Mouse (Mus musculus): ENCODE measurements at regions not wholly inside any gene's neighbourhood (a gene's known extent, or its start where the extent isn't known, plus 50 kb on each side); places are given as distances from the start of the nearest gene placed in this dataset.

GRCm38 (mm10) chr5:54178966-54179547 lies 180.8 kb downstream of the Stim2 start:
- no peak overlapping the region for H3K27ac ChIP-seq (ENCODE audit: insufficient read depth, low read depth, low read length, poor library complexity, severe bottlenecking)
- no peaks in the 10 kb centered on the region for H3K9me3 ChIP-seq (ENCODE audit: control insufficient read depth, insufficient read depth, low read depth, low read length)
- no peaks in the 10 kb centered on the region for H3K4me1 ChIP-seq (ENCODE audit: control insufficient read depth in 2 of 2, insufficient read depth in 2 of 2, low read length in 2 of 2, poor library complexity in 1 of 2)
- no peak overlapping the region for H3K9ac ChIP-seq (ENCODE audit: insufficient read depth, low read depth, low read length, poor library complexity, severe bottlenecking)
- DNase-seq (ENCODE audit: low read depth, low spot score) = no peak
- no peaks in the 10 kb centered on the region for H3K36me3 ChIP-seq (ENCODE audit: control insufficient read depth, insufficient read depth, low read length, poor library complexity, severe bottlenecking)
- in situ Hi-C loops (cut with MboI; ENCODE audit: low sequenced_read_pairs in 2 of 2, unreplicated experiment in 2 of 2) = no loop called here
- TF ChIP-seq MAFK (IDR thresholded peaks at IDR 0.05; ENCODE audit: insufficient read depth, low read depth, low read length) = no peak
- no peak for TF ChIP-seq ZC3H11A (IDR thresholded peaks at IDR 0.05; ENCODE audit: borderline replicate concordance, low read depth, low read length)
- no peak for TF ChIP-seq ZNF384 (IDR thresholded peaks at IDR 0.05; ENCODE audit: low read depth, low read length)
- TF ChIP-seq HCFC1 (IDR thresholded peaks at IDR 0.05; ENCODE audit: borderline replicate concordance, insufficient read depth, low read length) = no peak
- TF ChIP-seq CHD2 (IDR thresholded peaks at IDR 0.05; ENCODE audit: low read depth, low read length) = no peak
- H3K4me3 ChIP-seq (ENCODE audit: insufficient read depth in 1 of 2, low read depth in 1 of 2, low read length in 2 of 2, poor library complexity in 1 of 2, severe bottlenecking in 1 of 2) = no peak overlapping the region

GRCm38 (mm10) chr5:54180192-54180611 lies 181.9 kb downstream of the Stim2 start:
- no peaks in the 10 kb centered on the region for H3K4me1 ChIP-seq (ENCODE audit: control insufficient read depth in 2 of 2, insufficient read depth in 2 of 2, low read length in 2 of 2, poor library complexity in 1 of 2)
- H3K9me3 ChIP-seq (ENCODE audit: control insufficient read depth, insufficient read depth, low read depth, low read length) = no peaks in the 10 kb centered on the region
- no peak overlapping the region for H3K9ac ChIP-seq (ENCODE audit: insufficient read depth, low read depth, low read length, poor library complexity, severe bottlenecking)
- no peak overlapping the region for H3K4me3 ChIP-seq (ENCODE audit: insufficient read depth in 1 of 2, low read depth in 1 of 2, low read length in 2 of 2, poor library complexity in 1 of 2, severe bottlenecking in 1 of 2)
- no peaks in the 10 kb centered on the region for H3K36me3 ChIP-seq (ENCODE audit: control insufficient read depth, insufficient read depth, low read length, poor library complexity, severe bottlenecking)
- TF ChIP-seq CHD2 (IDR thresholded peaks at IDR 0.05; ENCODE audit: low read depth, low read length) = no peak
- no peak for TF ChIP-seq ZC3H11A (IDR thresholded peaks at IDR 0.05; ENCODE audit: borderline replicate concordance, low read depth, low read length)
- TF ChIP-seq ZNF384 (IDR thresholded peaks at IDR 0.05; ENCODE audit: low read depth, low read length) = no peak
- no peak for TF ChIP-seq HCFC1 (IDR thresholded peaks at IDR 0.05; ENCODE audit: borderline replicate concordance, insufficient read depth, low read length)
- no peak for TF ChIP-seq MAFK (IDR thresholded peaks at IDR 0.05; ENCODE audit: insufficient read depth, low read depth, low read length)
- in situ Hi-C loops (cut with MboI; ENCODE audit: low sequenced_read_pairs in 2 of 2, unreplicated experiment in 2 of 2) = no loop called here
- H3K27ac ChIP-seq (ENCODE audit: insufficient read depth, low read depth, low read length, poor library complexity, severe bottlenecking) = no peak overlapping the region
- no peak for DNase-seq (ENCODE audit: low read depth, low spot score)

- Histone ChIP-seq H3K9ac (ENCODE audit: insufficient read depth, low read depth, low read length, poor library complexity, severe bottlenecking) (no peak overlapping the region), H3K9me3 (ENCODE audit: control insufficient read depth, insufficient read depth, low read depth, low read length) (no peaks in the 10 kb centered on the region), H3K36me3 (ENCODE audit: control insufficient read depth, insufficient read depth, low read length, poor library complexity, severe bottlenecking) (no peaks in the 10 kb centered on the region), H3K4me1 (ENCODE audit: control insufficient read depth in 2 of 2, insufficient read depth in 2 of 2, low read length in 2 of 2, poor library complexity in 1 of 2) (no peaks in the 10 kb centered on the region), H3K27ac (ENCODE audit: insufficient read depth, low read depth, low read length, poor library complexity, severe bottlenecking) (no peak overlapping the region), H3K4me3 (ENCODE audit: insufficient read depth in 1 of 2, low read depth in 1 of 2, low read length in 2 of 2, poor library complexity in 1 of 2, severe bottlenecking in 1 of 2) (no peak overlapping the region)
- TF ChIP-seq HCFC1 (IDR thresholded peaks at IDR 0.05; ENCODE audit: borderline replicate concordance, insufficient read depth, low read length) (no peak), ZC3H11A (IDR thresholded peaks at IDR 0.05; ENCODE audit: borderline replicate concordance, low read depth, low read length) (no peak)
- in situ Hi-C loops (cut with MboI; ENCODE audit: low sequenced_read_pairs in 2 of 2, unreplicated experiment in 2 of 2) = no loop called here
- no peak for DNase-seq (ENCODE audit: low read depth, low spot score)
These were observed 182.5 kb downstream of the Stim2 start for GRCm38 (mm10) chr5:54180640-54181326.

- in situ Hi-C loops (cut with MboI; ENCODE audit: low sequenced_read_pairs in 2 of 2, unreplicated experiment in 2 of 2) = no loop called here
- Histone ChIP-seq H3K9me3 (ENCODE audit: control insufficient read depth, insufficient read depth, low read depth, low read length) (no peaks in the 10 kb centered on the region), H3K27ac (ENCODE audit: insufficient read depth, low read depth, low read length, poor library complexity, severe bottlenecking) (no peak overlapping the region), H3K4me1 (ENCODE audit: control insufficient read depth in 2 of 2, insufficient read depth in 2 of 2, low read length in 2 of 2, poor library complexity in 1 of 2) (no peaks in the 10 kb centered on the region), H3K9ac (ENCODE audit: insufficient read depth, low read depth, low read length, poor library complexity, severe bottlenecking) (no peak overlapping the region), H3K4me3 (ENCODE audit: insufficient read depth in 1 of 2, low read depth in 1 of 2, low read length in 2 of 2, poor library complexity in 1 of 2, severe bottlenecking in 1 of 2) (no peak overlapping the region), H3K36me3 (ENCODE audit: control insufficient read depth, insufficient read depth, low read length, poor library complexity, severe bottlenecking) (no peaks in the 10 kb centered on the region)
- DNase-seq (ENCODE audit: low read depth, low spot score) = no peak
- TF ChIP-seq MAFK (IDR thresholded peaks at IDR 0.05; ENCODE audit: insufficient read depth, low read depth, low read length) (peak; percentile 88), HCFC1 (IDR thresholded peaks at IDR 0.05; ENCODE audit: borderline replicate concordance, insufficient read depth, low read length) (no peak)
These were observed 183.1 kb downstream of the Stim2 start for GRCm38 (mm10) chr5:54181327-54181863.
